Mouse (Mus musculus) neural tube, embryonic 12.5 days (tissue): ENCODE measurements around the gene Mr1. TPM values are rescaled to one million over a fixed set of nuclear protein-coding genes. Genes with fewer than 3 reads are reported as not detected.
A peak's percentile ranks its signal among the peaks of the same experiment; 100 is the strongest.

Experiments used
- ATAC-seq: fragments of 200-750 bp; cut with Nextera tagmentation; 2 replicates; pipeline ENCODE4 v1.8.0; 2017; ENCODE audit warnings: low read depth, mild to moderate bottlenecking, moderate TSS enrichment, moderate library complexity; ENCODE audit not compliant: low FRiP score
- H3K27ac ChIP-seq: fragments of 300-500 bp; sonication (generic); 2 replicates; pipeline ENCODE4 v1.5.1; 2016
- H3K27me3 ChIP-seq: fragments of 300-500 bp; sonication (generic); replicated peaks from 2 replicates; pipeline ENCODE4 v1.6.1; 2016; ENCODE audit warnings: mild to moderate bottlenecking
- H3K36me3 ChIP-seq: fragments of 300-500 bp; sonication (generic); 2 replicates; pipeline ENCODE4 v1.6.1; 2016; ENCODE audit warnings: mild to moderate bottlenecking
- H3K4me1 ChIP-seq: fragments of 300-500 bp; sonication (generic); 2 replicates; pipeline ENCODE4 v1.6.1; 2016
- H3K4me2 ChIP-seq: fragments of 300-500 bp; sonication (generic); replicated peaks from 2 replicates; pipeline ENCODE4 v1.6.1; 2016; ENCODE audit warnings: mild to moderate bottlenecking
- H3K4me3 ChIP-seq: fragments of 300-500 bp; sonication (generic); 2 replicates; pipeline ENCODE4 v1.5.1; 2016
- H3K9ac ChIP-seq: fragments of 300-500 bp; sonication (generic); 2 replicates; pipeline ENCODE4 v1.6.1; 2016; ENCODE audit warnings: mild to moderate bottlenecking
- H3K9me3 ChIP-seq: fragments of 300-500 bp; sonication (generic); 2 replicates; pipeline ENCODE4 v1.6.1; 2016; ENCODE audit warnings: mild to moderate bottlenecking
- WGBS: fragments of 180-500 bp; shearing (Covaris S2); methylation state at CpG from one replicate; pipeline ENCODE4 v1.1.7; 2016; 5-methylcytosine and 5-hydroxymethylcytosine counted together
- polyA plus RNA-seq: library from polyadenylated mRNA; unstranded; fragments of >200 nt; fragmentation: Nextera tagmentation; extraction: Ambion mirVana; gene quantifications from 2 replicates; pipeline ENCODE4 v1.2.1, GENCODE M21; 2016

Gene Mr1
- polyA plus RNA-seq, 1 experiment from 2014 or later = 0.76 TPM

DNA sequence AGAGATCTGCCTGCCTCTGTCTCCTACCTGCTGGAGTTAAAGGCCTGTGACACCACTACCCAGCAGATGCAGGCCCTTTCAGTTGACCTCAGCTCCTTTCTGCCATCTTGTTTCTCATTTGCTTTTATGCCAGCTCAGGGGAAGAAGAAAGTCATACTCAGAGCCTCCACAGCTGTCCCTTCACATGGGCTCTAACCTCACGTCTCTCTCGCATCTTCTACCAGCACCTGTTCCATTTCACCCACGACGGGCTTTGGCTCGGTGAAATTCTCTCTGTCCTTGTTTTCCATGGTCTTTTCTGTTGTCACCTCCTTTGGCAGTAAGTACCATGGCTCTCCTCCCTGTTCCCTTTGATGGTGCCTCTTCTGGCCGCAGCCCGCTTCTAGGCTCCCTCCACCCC lies 56.3 kb downstream of the Mr1 start:
- no peak for ATAC-seq
- Histone ChIP-seq H3K9me3 (no peaks in the 10 kb centered on the region), H3K27me3 (no peaks in the 10 kb centered on the region), H3K36me3 (no peaks in the 10 kb centered on the region), H3K4me2 (no peak overlapping the region), H3K27ac (no peak overlapping the region), H3K4me3 (no peak overlapping the region), H3K9ac (no peak overlapping the region), H3K4me1 (peaks cover 45% of the 10 kb centered on the region)
- 94% methylated on average over 7 of the region's 7 CpGs for WGBS

DNA sequence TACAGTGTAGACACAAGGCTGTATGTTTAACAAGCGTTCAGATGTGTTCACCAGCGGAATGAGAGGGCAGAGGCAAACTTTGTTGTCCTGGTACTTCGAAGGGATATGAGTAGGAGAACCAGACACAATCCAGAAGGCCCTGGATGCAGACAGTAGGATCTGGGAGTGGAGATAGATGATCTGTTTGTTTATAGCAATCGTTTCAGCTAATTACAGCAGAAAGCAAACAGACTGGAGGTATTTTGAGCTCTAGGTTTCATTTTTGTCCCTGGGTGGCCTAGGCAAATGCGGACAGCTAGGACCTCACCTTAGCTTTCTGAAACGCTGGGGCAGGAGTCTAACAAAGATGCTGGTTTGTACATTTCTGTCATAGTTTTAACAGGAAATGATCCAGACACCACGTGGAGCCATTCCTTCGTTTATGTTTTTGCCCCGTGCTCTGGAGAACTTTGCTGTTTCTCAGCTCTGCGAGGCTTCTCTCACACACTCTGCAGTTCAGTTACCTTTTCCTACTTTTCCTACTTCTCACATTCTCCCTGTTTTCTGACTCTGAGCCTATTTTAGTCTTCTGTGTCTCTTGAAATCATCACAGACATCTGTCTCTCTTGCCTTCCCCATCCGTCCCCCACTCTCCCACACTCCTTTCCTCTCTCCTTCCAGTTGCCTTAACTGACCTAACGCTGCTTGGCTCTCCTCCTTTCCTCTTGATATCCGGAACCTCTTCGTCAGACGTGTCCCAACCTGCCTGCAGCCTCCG lies 57.6 kb downstream of the Mr1 start:
- Histone ChIP-seq H3K27me3 (no peaks in the 10 kb centered on the region), H3K4me3 (no peak overlapping the region), H3K9ac (no peak overlapping the region), H3K27ac (no peak overlapping the region), H3K36me3 (no peaks in the 10 kb centered on the region), H3K9me3 (no peaks in the 10 kb centered on the region), H3K4me1 (peaks cover 57% of the 10 kb centered on the region), H3K4me2 (no peak overlapping the region)
- ATAC-seq = no peak
- WGBS = 74% methylated on average over 16 of the region's 16 CpGs

- WGBS = 95% methylated on average over 4 of the region's 4 CpGs
- Histone ChIP-seq H3K9me3 (no peaks in the 10 kb centered on the region), H3K4me1 (peaks cover 53% of the 10 kb centered on the region), H3K4me2 (no peak overlapping the region), H3K36me3 (no peaks in the 10 kb centered on the region), H3K4me3 (no peak overlapping the region), H3K9ac (no peak overlapping the region), H3K27me3 (no peaks in the 10 kb centered on the region), H3K27ac (no peak overlapping the region)
- no peak for ATAC-seq
Measured at GRCm38 (mm10) chr1:155088046-155088445, 58.6 kb downstream of the Mr1 start.

DNA sequence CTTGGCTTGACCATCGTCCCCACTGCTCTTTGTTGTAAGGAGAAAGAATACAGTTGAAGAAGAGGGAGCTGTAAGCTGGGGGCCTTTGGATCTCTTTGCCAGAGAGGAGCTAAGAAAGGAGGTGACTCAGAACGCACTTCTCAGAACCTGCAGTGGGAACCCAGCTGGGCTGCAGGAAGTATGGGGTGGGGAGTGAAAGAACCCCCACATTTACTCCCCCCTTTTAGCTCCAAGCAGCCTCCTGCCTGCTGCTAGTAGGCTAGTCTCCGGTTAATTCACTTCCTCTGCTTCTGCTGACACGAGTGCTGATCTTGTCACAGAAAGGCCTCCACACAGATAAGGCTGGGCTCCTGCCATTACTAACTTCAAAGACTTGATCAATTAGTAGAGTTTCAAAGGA lies 59.7 kb downstream of the Mr1 start:
- no peaks in the 10 kb centered on the region for H3K36me3 ChIP-seq
- H3K9ac ChIP-seq = no peak overlapping the region
- no peaks in the 10 kb centered on the region for H3K9me3 ChIP-seq
- ATAC-seq = no peak
- H3K27ac ChIP-seq = no peak overlapping the region
- peaks cover 53% of the 10 kb centered on the region for H3K4me1 ChIP-seq
- no peaks in the 10 kb centered on the region for H3K27me3 ChIP-seq
- 13% methylated on average over 4 of the region's 4 CpGs for WGBS
- H3K4me3 ChIP-seq = no peak overlapping the region
- 0 out of 2 replicates have a peak overlapping the region, but pooled peaks have one; percentile 12 for H3K4me2 ChIP-seq

DNA sequence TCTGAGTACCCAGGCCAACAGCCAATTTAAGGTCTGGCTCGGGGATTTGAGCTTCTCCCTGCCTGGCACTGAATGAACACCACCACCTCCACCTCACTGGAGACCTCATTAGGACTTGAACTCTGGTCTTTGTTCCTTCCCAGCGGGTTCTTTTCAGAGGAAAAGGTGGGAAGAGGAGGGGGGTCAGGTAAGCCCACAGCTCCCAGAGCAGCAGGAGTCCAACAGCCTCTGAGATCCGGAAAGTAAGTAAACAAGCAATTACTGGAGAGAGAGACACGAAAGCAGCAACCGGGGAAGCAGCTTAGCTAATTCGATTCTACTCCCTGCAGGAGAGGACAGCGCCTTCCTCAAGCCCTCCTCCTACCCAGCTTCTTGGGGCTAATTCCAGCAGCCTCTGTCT lies 60.2 kb downstream of the Mr1 start:
- Histone ChIP-seq H3K27ac (no peak overlapping the region), H3K4me3 (no peak overlapping the region), H3K27me3 (no peaks in the 10 kb centered on the region), H3K9ac (no peak overlapping the region), H3K36me3 (no peaks in the 10 kb centered on the region), H3K9me3 (no peaks in the 10 kb centered on the region), H3K4me1 (peaks cover 53% of the 10 kb centered on the region), H3K4me2 (peak overlapping the region; percentile 24; the same call in 1 of the 2 replicates)
- ATAC-seq = no peak
- WGBS = 8% methylated on average over 7 of the region's 7 CpGs

GRCm38 (mm10) chr1:155084839-155085238 lies 61.8 kb downstream of the Mr1 start:
- Histone ChIP-seq H3K27me3 (no peaks in the 10 kb centered on the region), H3K9ac (no peak overlapping the region), H3K9me3 (no peaks in the 10 kb centered on the region), H3K4me2 (0 out of 2 replicates have a peak overlapping the region, but pooled peaks have one; percentile 16), H3K36me3 (no peaks in the 10 kb centered on the region), H3K27ac (no peak overlapping the region), H3K4me3 (no peak overlapping the region), H3K4me1 (peaks cover 54% of the 10 kb centered on the region)
- 39% methylated on average over 8 of the region's 8 CpGs for WGBS
- ATAC-seq = no peak

DNA sequence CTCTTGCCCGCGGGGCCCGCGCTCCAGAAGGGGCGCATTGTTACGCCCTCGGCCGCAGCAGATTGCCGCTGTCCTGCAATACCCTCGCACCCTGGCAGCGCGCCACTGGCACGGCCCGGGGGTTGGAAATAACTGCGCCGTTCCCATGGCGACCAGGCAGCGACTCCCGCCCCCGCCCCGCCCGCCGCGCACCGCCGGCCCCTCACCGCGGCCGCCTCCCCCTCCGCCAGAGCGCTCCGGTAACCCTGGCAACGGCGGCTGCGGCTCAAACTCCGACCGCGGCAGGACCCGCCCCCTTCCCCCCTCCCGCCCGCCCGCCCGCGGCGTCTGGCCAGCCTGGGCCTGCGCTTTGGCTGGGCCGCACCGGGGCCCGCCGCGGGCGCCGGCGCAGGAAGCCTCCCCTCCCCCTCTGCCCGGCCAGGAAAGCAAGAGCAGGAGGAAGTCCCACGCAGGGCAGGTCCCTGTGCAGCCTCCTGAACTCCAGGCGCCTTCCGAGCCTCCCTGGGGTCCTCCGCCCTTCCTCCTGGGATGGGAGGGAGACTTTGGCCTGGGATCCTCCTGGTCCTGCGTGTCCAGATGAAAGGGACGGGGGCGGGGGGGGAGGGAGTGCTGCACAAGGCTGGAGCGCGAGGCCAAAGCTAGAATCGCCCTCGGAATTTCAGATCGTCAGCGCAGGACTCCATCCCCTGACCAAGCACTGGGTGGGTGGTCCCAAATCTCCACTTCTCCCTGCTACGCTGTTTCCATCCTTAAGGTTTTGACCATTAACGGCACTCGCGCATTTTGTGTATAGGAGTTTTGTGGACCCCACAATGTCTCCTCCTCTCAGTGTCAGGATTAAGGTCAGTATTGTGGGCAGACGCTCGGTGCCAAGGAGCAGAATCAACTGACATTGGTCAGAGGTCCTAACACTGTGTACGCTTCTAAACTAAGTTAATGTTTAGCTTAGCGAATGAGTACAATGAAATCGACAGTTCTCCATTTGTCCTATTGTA lies 63.0 kb downstream of the Mr1 start:
- Histone ChIP-seq H3K4me1 (peaks cover 58% of the 10 kb centered on the region), H3K27me3 (no peaks in the 10 kb centered on the region), H3K4me3 (peak overlapping the region; percentile 40), H3K9me3 (no peaks in the 10 kb centered on the region), H3K9ac (peak overlapping the region; percentile 65), H3K4me2 (peak overlapping the region; percentile 69), H3K36me3 (no peaks in the 10 kb centered on the region), H3K27ac (peak overlapping the region; percentile 95)
- WGBS = under 1% methylated on average over 56 of the region's 77 CpGs
- peak; percentile 94 for ATAC-seq

DNA sequence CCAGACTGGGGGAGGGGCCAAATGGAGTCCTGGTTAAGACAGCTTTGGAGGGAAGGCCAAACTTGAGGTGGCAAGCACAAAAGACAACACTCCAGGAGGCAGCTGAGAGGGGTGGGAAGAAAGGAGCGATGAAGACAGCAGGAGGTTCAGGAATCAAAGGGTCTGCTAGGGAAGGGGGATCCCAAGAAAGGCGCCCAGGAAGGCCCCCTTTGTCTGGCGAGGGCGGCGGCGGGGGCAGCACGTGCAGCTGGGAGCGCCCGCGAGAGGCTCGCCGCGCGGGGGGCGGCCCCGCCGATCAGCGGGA lies 63.7 kb downstream of the Mr1 start:
- Histone ChIP-seq H3K27ac (peak overlapping the region; percentile 95), H3K9me3 (no peaks in the 10 kb centered on the region), H3K9ac (peak overlapping the region; percentile 65), H3K36me3 (no peaks in the 10 kb centered on the region), H3K27me3 (no peaks in the 10 kb centered on the region), H3K4me3 (peak overlapping the region; percentile 40), H3K4me1 (peaks cover 64% of the 10 kb centered on the region), H3K4me2 (peak overlapping the region; percentile 69)
- 2% methylated on average over 18 of the region's 18 CpGs for WGBS
- ATAC-seq = peak; percentile 75

DNA sequence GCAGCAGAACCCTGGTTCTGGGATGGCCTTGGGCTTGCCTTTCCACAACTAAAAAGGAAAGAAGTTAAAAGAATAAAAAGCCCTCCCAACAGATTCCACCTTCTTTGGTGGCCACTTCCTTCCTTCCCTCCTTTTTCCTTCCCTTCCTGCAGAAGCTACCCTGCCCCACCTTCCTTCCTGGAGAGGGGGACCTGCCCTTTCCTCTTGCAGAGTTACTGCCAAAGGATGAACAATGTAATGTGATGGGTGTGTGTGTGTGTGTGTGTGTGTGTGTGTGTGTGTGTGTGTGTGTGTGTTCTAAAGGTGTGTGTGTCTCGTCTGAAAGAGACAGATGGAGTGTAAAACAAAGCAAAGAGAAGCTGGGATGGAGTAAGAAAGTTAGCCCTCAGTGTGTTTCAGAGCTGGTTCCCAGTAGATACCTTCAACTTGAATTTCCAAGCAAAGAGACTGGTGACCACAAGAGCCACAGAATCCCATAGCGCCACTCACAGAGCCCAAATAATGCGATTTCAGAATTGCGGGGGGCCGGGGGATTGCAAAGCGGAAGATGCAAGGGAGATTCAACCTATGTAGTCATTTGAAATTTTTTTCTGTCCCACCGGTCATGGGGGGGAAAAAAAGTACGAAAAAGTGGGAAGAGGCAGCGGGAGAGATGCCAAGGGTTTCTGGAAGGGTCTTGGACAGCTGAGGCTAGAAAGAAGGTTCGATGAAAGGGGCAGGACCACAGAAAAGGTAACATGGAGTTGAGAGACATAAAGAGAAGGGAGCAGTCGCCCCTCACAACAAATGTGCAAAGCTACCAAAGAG lies 64.3 kb downstream of the Mr1 start:
- no peaks in the 10 kb centered on the region for H3K36me3 ChIP-seq
- peaks cover 70% of the 10 kb centered on the region for H3K4me1 ChIP-seq
- no peak for ATAC-seq
- 4% methylated on average over 11 of the region's 11 CpGs for WGBS
- peak overlapping the region; percentile 40; the same call in 1 of the 2 replicates for H3K4me3 ChIP-seq
- peak overlapping the region; percentile 65; the same call in 1 of the 2 replicates for H3K9ac ChIP-seq
- H3K4me2 ChIP-seq = peak overlapping the region; percentile 69
- H3K27ac ChIP-seq = peak overlapping the region; percentile 95
- no peaks in the 10 kb centered on the region for H3K27me3 ChIP-seq
- H3K9me3 ChIP-seq = no peaks in the 10 kb centered on the region

DNA sequence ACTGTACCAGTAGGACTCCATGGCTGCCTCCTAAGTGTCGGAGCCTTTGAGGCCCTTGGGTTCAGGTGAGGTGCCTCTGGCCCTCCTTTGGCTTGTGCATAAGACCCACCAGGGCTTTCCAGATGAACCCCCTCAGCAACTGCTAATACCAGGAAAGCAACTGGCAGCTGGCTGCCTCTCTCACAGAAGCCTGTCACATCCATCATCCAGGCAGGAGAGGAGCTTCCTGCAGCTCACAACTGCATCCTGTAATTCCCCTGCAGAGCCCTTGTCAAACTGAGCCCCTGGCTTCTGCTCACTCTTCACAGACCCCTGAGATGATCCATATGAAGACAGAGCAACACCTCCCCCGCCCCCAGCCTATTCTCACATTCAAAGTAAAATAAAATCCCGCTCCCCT lies 68.9 kb downstream of the Mr1 start:
- H3K9me3 ChIP-seq = no peaks in the 10 kb centered on the region
- whole genome bisulfite sequencing = 40% methylated on average over 3 of the region's 3 CpGs
- H3K4me3 ChIP-seq = no peak overlapping the region
- ATAC-seq = 0 out of 2 replicates have a peak, but pooled peaks have one; percentile 13
- no peak overlapping the region for H3K4me2 ChIP-seq
- H3K36me3 ChIP-seq = no peaks in the 10 kb centered on the region
- no peaks in the 10 kb centered on the region for H3K27me3 ChIP-seq
- peaks cover 49% of the 10 kb centered on the region for H3K4me1 ChIP-seq
- 0 out of 2 replicates have a peak overlapping the region, but pooled peaks have one; percentile 5 for H3K27ac ChIP-seq
- no peak overlapping the region for H3K9ac ChIP-seq
